Mouse (Mus musculus) embryonic facial prominence, embryonic 13.5 days (tissue): Measurements from ENCODE around the gene Nop16. TPM values are rescaled to one million over a fixed set of nuclear protein-coding genes. Genes with fewer than 3 reads are reported as not detected.

Experiments
- ATAC-seq: fragments of 200-750 bp; cut with Nextera tagmentation; 2 replicates; pipeline ENCODE4 v1.8.0; 2017; ENCODE audit warnings: low read depth; ENCODE audit not compliant: insufficient number of reproducible peaks, insufficient read depth, low FRiP score, low TSS enrichment
- H3K27ac ChIP-seq: fragments of 300-500 bp; sonication (generic); 2 replicates; pipeline ENCODE4 v1.5.1; 2015; ENCODE audit warnings: moderate library complexity, mild to moderate bottlenecking, inconsistent platforms
- H3K27me3 ChIP-seq: fragments of 300-500 bp; sonication (generic); 2 replicates; pipeline ENCODE4 v1.6.1; 2015; ENCODE audit warnings: mild to moderate bottlenecking, inconsistent platforms
- H3K36me3 ChIP-seq: fragments of 300-500 bp; sonication (generic); 2 replicates; pipeline ENCODE4 v1.6.1; 2015; ENCODE audit warnings: mild to moderate bottlenecking, inconsistent platforms
- H3K4me1 ChIP-seq: fragments of 300-500 bp; sonication (generic); 2 replicates; pipeline ENCODE4 v1.6.1; 2015; ENCODE audit warnings: inconsistent platforms
- H3K4me2 ChIP-seq: fragments of 300-500 bp; sonication (generic); 2 replicates; pipeline ENCODE4 v1.6.1; 2015; ENCODE audit warnings: moderate library complexity, mild to moderate bottlenecking, inconsistent platforms
- H3K4me3 ChIP-seq: fragments of 300-500 bp; sonication (generic); 2 replicates; pipeline ENCODE4 v1.5.1; 2015; ENCODE audit warnings: mild to moderate bottlenecking, inconsistent platforms
- H3K9ac ChIP-seq: fragments of 300-500 bp; sonication (generic); 2 replicates; pipeline ENCODE4 v1.6.1; 2015; ENCODE audit warnings: mild to moderate bottlenecking, inconsistent platforms
- H3K9me3 ChIP-seq: fragments of 300-500 bp; sonication (generic); 2 replicates; pipeline ENCODE4 v1.6.1; 2016; ENCODE audit warnings: inconsistent platforms
- WGBS: fragments of 180-500 bp; shearing (Covaris S2); methylation state at CpG from one replicate; pipeline ENCODE4 v1.1.7; 2015; ENCODE audit warnings: mixed read lengths; 5-methylcytosine and 5-hydroxymethylcytosine counted together
- polyA plus RNA-seq: library from polyadenylated mRNA; unstranded; fragments of >200 nt; fragmentation: Nextera tagmentation; extraction: Ambion mirVana; gene quantifications from 2 replicates; pipeline ENCODE4 v1.2.1, GENCODE M21; 2015

Gene Nop16
- polyA plus RNA-seq, 1 experiment from 2014 or later = 97.5 TPM

- 90% methylated on average over 11 of the region's 11 CpGs for WGBS
- no peak for ATAC-seq
- peaks cover 33% of the 10 kb centered on the region for H3K36me3 ChIP-seq
- H3K27me3 ChIP-seq = no peaks in the 10 kb centered on the region
- H3K27ac ChIP-seq = no peak overlapping the region
- H3K4me1 ChIP-seq = peaks cover 24% of the 10 kb centered on the region
- no peak overlapping the region for H3K4me3 ChIP-seq
- no peak overlapping the region for H3K9ac ChIP-seq
- no peaks in the 10 kb centered on the region for H3K9me3 ChIP-seq
- no peak overlapping the region for H3K4me2 ChIP-seq
These were observed 3.7 kb upstream of the Nop16 start for GRCm38 (mm10) chr13:54593617-54594016.

- 89% methylated on average over 8 of the region's 8 CpGs for WGBS
- H3K4me2 ChIP-seq = peak overlapping the region; percentile 76; the same call in 1 of the 2 replicates
- no peak for ATAC-seq
These were observed 2.0 kb upstream of the Nop16 start for GRCm38 (mm10) chr13:54591776-54592356.

GRCm38 (mm10) chr13:54589414-54589995 lies 385 bp downstream of the Nop16 start:
- no peak for ATAC-seq
- H3K27ac ChIP-seq = peak overlapping the region; percentile 88; the same call in 1 of the 2 replicates
- WGBS = under 1% methylated on average over 24 of the region's 24 CpGs

More at GRCm38 (mm10) chr13:54591776-54592356, 2.0 kb upstream of the Nop16 start:
- Histone ChIP-seq H3K4me1 (peaks cover 28% of the 10 kb centered on the region), H3K4me3 (no peak overlapping the region), H3K36me3 (peaks cover 33% of the 10 kb centered on the region), H3K9me3 (no peaks in the 10 kb centered on the region), H3K27ac (no peak overlapping the region), H3K27me3 (no peaks in the 10 kb centered on the region), H3K9ac (no peak overlapping the region)

GRCm38 (mm10) chr13:54585831-54586230 lies 4.1 kb downstream of the Nop16 start:
- H3K4me2 ChIP-seq = no peak overlapping the region
- no peak overlapping the region for H3K27ac ChIP-seq
- no peaks in the 10 kb centered on the region for H3K27me3 ChIP-seq
- H3K9me3 ChIP-seq = no peaks in the 10 kb centered on the region
- no peak overlapping the region for H3K4me3 ChIP-seq
- no peak overlapping the region for H3K9ac ChIP-seq
- H3K4me1 ChIP-seq = peaks cover 10% of the 10 kb centered on the region
- ATAC-seq = no peak
- peaks cover 68% of the 10 kb centered on the region for H3K36me3 ChIP-seq
- WGBS = 90% methylated on average over 11 of the region's 11 CpGs

More at GRCm38 (mm10) chr13:54589414-54589995, 385 bp downstream of the Nop16 start:
- Histone ChIP-seq H3K4me1 (peaks cover 24% of the 10 kb centered on the region), H3K4me3 (peak overlapping the region; percentile 93), H3K4me2 (peak overlapping the region; percentile 76), H3K9ac (peak overlapping the region; percentile 73), H3K9me3 (no peaks in the 10 kb centered on the region), H3K27me3 (no peaks in the 10 kb centered on the region), H3K36me3 (peaks cover 48% of the 10 kb centered on the region)

GRCm38 (mm10) chr13:54582860-54583259 lies 7.0 kb downstream of the Nop16 start:
- ATAC-seq = no peak
- Histone ChIP-seq H3K36me3 (peaks cover 91% of the 10 kb centered on the region), H3K4me1 (no peaks in the 10 kb centered on the region), H3K4me2 (no peak overlapping the region), H3K27ac (no peak overlapping the region), H3K9me3 (no peaks in the 10 kb centered on the region), H3K27me3 (no peaks in the 10 kb centered on the region), H3K9ac (no peak overlapping the region), H3K4me3 (no peak overlapping the region)
- 81% methylated on average over 5 of the region's 5 CpGs for WGBS

GRCm38 (mm10) chr13:54582126-54582525 lies 7.8 kb downstream of the Nop16 start:
- Histone ChIP-seq H3K27ac (no peak overlapping the region), H3K4me2 (no peak overlapping the region), H3K36me3 (peaks cover 92% of the 10 kb centered on the region), H3K9ac (no peak overlapping the region), H3K4me1 (no peaks in the 10 kb centered on the region), H3K9me3 (no peaks in the 10 kb centered on the region), H3K4me3 (no peak overlapping the region), H3K27me3 (no peaks in the 10 kb centered on the region)
- 77% methylated on average over 10 of the region's 10 CpGs for WGBS
- ATAC-seq = no peak

GRCm38 (mm10) chr13:54581385-54581784 lies 8.5 kb downstream of the Nop16 start:
- Histone ChIP-seq H3K4me1 (peaks cover 5% of the 10 kb centered on the region; the same call in 1 of the 2 replicates), H3K27ac (no peak overlapping the region), H3K36me3 (peaks cover 95% of the 10 kb centered on the region), H3K9me3 (no peaks in the 10 kb centered on the region), H3K4me3 (no peak overlapping the region), H3K9ac (no peak overlapping the region), H3K27me3 (no peaks in the 10 kb centered on the region), H3K4me2 (no peak overlapping the region)
- ATAC-seq = no peak
- 82% methylated on average over 2 of the region's 2 CpGs for whole genome bisulfite sequencing

GRCm38 (mm10) chr13:54577652-54578507 lies 12.0 kb downstream of the Nop16 start:
- no peak for ATAC-seq
- Histone ChIP-seq H3K27ac (no peak overlapping the region), H3K9ac (no peak overlapping the region), H3K4me1 (peaks cover 15% of the 10 kb centered on the region), H3K9me3 (no peaks in the 10 kb centered on the region), H3K27me3 (0 out of 2 replicates have a peak, but pooled peaks cover 5% of the 10 kb centered on the region), H3K36me3 (peaks cover 60% of the 10 kb centered on the region), H3K4me2 (no peak overlapping the region), H3K4me3 (no peak overlapping the region)
- 87% methylated on average over 21 of the region's 21 CpGs for WGBS

- Histone ChIP-seq H3K27me3 (0 out of 2 replicates have a peak, but pooled peaks cover 5% of the 10 kb centered on the region), H3K4me3 (peak overlapping the region; percentile 96), H3K9me3 (no peaks in the 10 kb centered on the region), H3K36me3 (peaks cover 40% of the 10 kb centered on the region), H3K4me1 (peaks cover 15% of the 10 kb centered on the region), H3K9ac (peak overlapping the region; percentile 93), H3K4me2 (peak overlapping the region; percentile 92), H3K27ac (peak overlapping the region; percentile 81)
- ATAC-seq = no peak
- under 1% methylated on average over 19 of the region's 19 CpGs for WGBS
These were observed 14.4 kb downstream of the Nop16 start for GRCm38 (mm10) chr13:54575489-54575888.

- H3K36me3 ChIP-seq = peaks cover 34% of the 10 kb centered on the region
- peak within 1 kb of the TSS; percentile 81 for H3K27ac ChIP-seq
- H3K9me3 ChIP-seq = no peaks in the 10 kb centered on the region
- under 1% methylated on average over 55 of the region's 55 CpGs for WGBS
- H3K4me2 ChIP-seq = peak within 1 kb of the TSS; percentile 92
- 0 out of 2 replicates have a peak, but pooled peaks cover 5% of the 10 kb centered on the region for H3K27me3 ChIP-seq
- peak; percentile 80 for ATAC-seq
- H3K4me3 ChIP-seq = peak within 1 kb of the TSS; percentile 96
- peak within 1 kb of the TSS; percentile 93 for H3K9ac ChIP-seq
- peaks cover 15% of the 10 kb centered on the region for H3K4me1 ChIP-seq
These were observed 14.9 kb downstream of the Nop16 start, which contains the start of gene Arl10 for GRCm38 (mm10) chr13:54574854-54575481. Gene Arl10 (plus strand): TSS chr13:54575015.

- H3K4me2 ChIP-seq = no peak overlapping the region
- no peak overlapping the region for H3K4me3 ChIP-seq
- WGBS = 79% methylated on average over 4 of the region's 4 CpGs
- H3K36me3 ChIP-seq = peaks cover 11% of the 10 kb centered on the region
- peaks cover 15% of the 10 kb centered on the region for H3K4me1 ChIP-seq
- no peaks in the 10 kb centered on the region for H3K9me3 ChIP-seq
- no peak for ATAC-seq
- no peak overlapping the region for H3K9ac ChIP-seq
- no peak overlapping the region for H3K27ac ChIP-seq
- H3K27me3 ChIP-seq = 0 out of 2 replicates have a peak, but pooled peaks cover 5% of the 10 kb centered on the region
These were observed 17.3 kb downstream of the Nop16 start for GRCm38 (mm10) chr13:54572621-54573020.
